Mouse (Mus musculus) midbrain, embryonic 12.5 days (tissue): ENCODE measurements at regions not wholly inside any gene's neighbourhood (a gene's known extent, or its start where the extent isn't known, plus 50 kb on each side); places are given as distances from the start of the nearest gene placed in this dataset.

ENCODE experiments used
- ATAC-seq: fragments of 200-750 bp; cut with Nextera tagmentation; 2 replicates; pipeline ENCODE4 v1.8.0; 2017; ENCODE audit warnings: low read depth, moderate TSS enrichment, moderate library complexity; ENCODE audit not compliant: low FRiP score
- H3K27ac ChIP-seq: fragments of 300-500 bp; sonication (generic); replicated peaks from 2 replicates; pipeline ENCODE4 v1.5.1; 2016; ENCODE audit warnings: mild to moderate bottlenecking
- H3K27me3 ChIP-seq: fragments of 300-500 bp; sonication (generic); 2 replicates; pipeline ENCODE4 v1.6.1; 2016; ENCODE audit warnings: mild to moderate bottlenecking
- H3K36me3 ChIP-seq: fragments of 300-500 bp; sonication (generic); 2 replicates; pipeline ENCODE4 v1.6.1; 2016
- H3K4me1 ChIP-seq: fragments of 300-500 bp; sonication (generic); 2 replicates; pipeline ENCODE4 v1.6.1; 2016
- H3K4me2 ChIP-seq: fragments of 300-500 bp; sonication (generic); replicated peaks from 2 replicates; pipeline ENCODE4 v1.6.1; 2016; ENCODE audit warnings: mild to moderate bottlenecking, moderate library complexity
- H3K4me3 ChIP-seq: fragments of 300-500 bp; sonication (generic); 2 replicates; pipeline ENCODE4 v1.5.1; 2016; ENCODE audit warnings: mild to moderate bottlenecking
- H3K9ac ChIP-seq: fragments of 300-500 bp; sonication (generic); replicated peaks from 2 replicates; pipeline ENCODE4 v1.6.1; 2016; ENCODE audit warnings: mild to moderate bottlenecking, moderate library complexity
- H3K9me3 ChIP-seq: fragments of 300-500 bp; sonication (generic); 2 replicates; pipeline ENCODE4 v1.6.1; 2016; ENCODE audit warnings: mild to moderate bottlenecking
- WGBS: fragments of 180-500 bp; shearing (Covaris S2); methylation state at CpG from one replicate; pipeline ENCODE4 v1.1.7; 2016; 5-methylcytosine and 5-hydroxymethylcytosine counted together

- ATAC-seq: no peak
- H3K27me3 ChIP-seq: no peaks in the 10 kb centered on the region
- no peak overlapping the region for H3K27ac ChIP-seq
- no peaks in the 10 kb centered on the region for H3K9me3 ChIP-seq
- no peak overlapping the region for H3K4me3 ChIP-seq
- H3K36me3 ChIP-seq: no peaks in the 10 kb centered on the region
- no peak overlapping the region for H3K9ac ChIP-seq
- no peaks in the 10 kb centered on the region for H3K4me1 ChIP-seq
- 87% methylated on average over 5 of the region's 5 CpGs for WGBS
- H3K4me2 ChIP-seq: no peak overlapping the region
Observed at GRCm38 (mm10) chr17:88367876-88368275, 72.6 kb upstream of the Foxn2 start.

DNA sequence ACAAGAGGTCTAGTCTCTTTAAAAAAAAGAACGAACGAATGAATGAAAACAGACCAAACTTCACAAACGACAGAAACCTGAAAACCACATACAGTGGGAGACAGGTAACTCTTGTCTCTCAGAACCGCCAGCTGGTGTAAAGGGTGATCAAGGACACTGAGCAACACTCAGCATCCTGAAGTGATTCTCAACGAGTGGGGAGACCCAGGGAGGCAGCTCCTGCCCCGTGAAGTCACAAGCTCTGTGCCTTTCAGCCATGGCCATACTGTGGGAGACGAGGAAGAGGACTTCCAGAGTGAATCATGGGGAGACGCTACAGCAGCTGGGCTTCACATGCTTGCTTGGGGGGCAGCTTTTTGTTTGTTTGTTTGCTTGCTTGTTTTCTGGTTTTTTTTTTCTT, 70.5 kb upstream of the Foxn2 start:
- Histone ChIP-seq H3K4me2 (no peak overlapping the region), H3K9ac (no peak overlapping the region), H3K4me1 (no peaks in the 10 kb centered on the region), H3K27ac (no peak overlapping the region), H3K27me3 (no peaks in the 10 kb centered on the region), H3K4me3 (no peak overlapping the region), H3K36me3 (no peaks in the 10 kb centered on the region), H3K9me3 (0 out of 2 replicates have a peak, but pooled peaks cover 3% of the 10 kb centered on the region)
- 87% methylated on average over 8 of the region's 8 CpGs for WGBS
- no peak for ATAC-seq

GRCm38 (mm10) chr17:88370676-88371075, 69.8 kb upstream of the Foxn2 start:
- Histone ChIP-seq H3K4me3 (no peak overlapping the region), H3K27me3 (no peaks in the 10 kb centered on the region), H3K9me3 (0 out of 2 replicates have a peak, but pooled peaks cover 3% of the 10 kb centered on the region), H3K27ac (no peak overlapping the region), H3K36me3 (no peaks in the 10 kb centered on the region), H3K4me2 (no peak overlapping the region), H3K9ac (no peak overlapping the region), H3K4me1 (no peaks in the 10 kb centered on the region)
- ATAC-seq: no peak
- WGBS: 81% methylated on average over 9 of the region's 9 CpGs

- H3K4me3 ChIP-seq: no peak overlapping the region
- ATAC-seq: no peak
- no peaks in the 10 kb centered on the region for H3K4me1 ChIP-seq
- H3K36me3 ChIP-seq: no peaks in the 10 kb centered on the region
- 94% methylated on average over 5 of the region's 5 CpGs for WGBS
- H3K9me3 ChIP-seq: peaks cover 5% of the 10 kb centered on the region; the same call in 1 of the 2 replicates
- H3K27ac ChIP-seq: no peak overlapping the region
- no peak overlapping the region for H3K4me2 ChIP-seq
- H3K27me3 ChIP-seq: no peaks in the 10 kb centered on the region
- no peak overlapping the region for H3K9ac ChIP-seq
Observed at GRCm38 (mm10) chr17:88378505-88378904, 62.0 kb upstream of the Foxn2 start.

DNA sequence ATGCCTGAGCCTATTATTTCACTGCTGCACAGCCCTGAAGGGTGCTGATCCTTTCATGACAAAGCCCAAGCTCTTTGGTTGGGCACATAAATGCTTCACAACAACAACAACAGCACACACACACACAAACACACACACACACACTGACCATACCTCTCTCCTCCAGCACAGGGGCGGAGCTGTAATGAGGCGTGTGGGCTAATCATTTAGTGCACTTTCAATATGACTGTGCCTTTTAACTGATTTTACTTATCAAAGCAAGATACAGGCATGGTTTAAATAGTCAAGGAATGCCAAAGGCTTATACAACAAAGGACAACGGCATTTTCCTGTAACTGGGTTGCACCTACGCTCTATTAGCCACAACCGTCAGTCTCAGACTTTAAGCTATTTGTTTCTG, 61.1 kb upstream of the Foxn2 start:
- ATAC-seq: no peak
- 98% methylated on average over 5 of the region's 5 CpGs for WGBS
- no peaks in the 10 kb centered on the region for H3K36me3 ChIP-seq
- H3K9ac ChIP-seq: no peak overlapping the region
- no peaks in the 10 kb centered on the region for H3K27me3 ChIP-seq
- no peak overlapping the region for H3K27ac ChIP-seq
- H3K4me1 ChIP-seq: no peaks in the 10 kb centered on the region
- H3K4me2 ChIP-seq: no peak overlapping the region
- H3K9me3 ChIP-seq: peaks cover 2% of the 10 kb centered on the region; the same call in 1 of the 2 replicates
- no peak overlapping the region for H3K4me3 ChIP-seq

DNA sequence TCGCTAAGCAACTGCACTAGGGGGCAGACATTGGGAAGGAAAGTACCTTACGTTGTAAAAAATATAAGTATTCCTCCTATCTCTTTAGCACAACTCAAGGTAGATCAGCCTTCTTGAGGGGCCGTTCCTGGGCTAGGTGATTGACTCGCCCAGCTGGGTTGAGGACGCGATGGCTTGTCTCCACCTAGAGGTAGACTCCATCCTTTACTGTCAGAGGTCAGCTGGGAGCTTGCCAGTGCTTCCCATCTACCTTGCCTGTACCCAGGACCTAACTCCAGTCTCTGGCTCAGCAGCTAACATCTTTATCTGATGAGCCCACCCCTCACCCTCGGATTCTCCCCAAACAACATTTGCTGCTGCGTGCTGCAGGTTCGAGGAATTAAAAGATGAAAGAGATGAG, 59.4 kb upstream of the Foxn2 start:
- 0 out of 2 replicates have a peak, but pooled peaks cover 7% of the 10 kb centered on the region for H3K27me3 ChIP-seq
- H3K9me3 ChIP-seq: peaks cover 2% of the 10 kb centered on the region; the same call in 1 of the 2 replicates
- H3K27ac ChIP-seq: no peak overlapping the region
- H3K9ac ChIP-seq: no peak overlapping the region
- no peak for ATAC-seq
- H3K4me1 ChIP-seq: no peaks in the 10 kb centered on the region
- H3K4me2 ChIP-seq: no peak overlapping the region
- H3K4me3 ChIP-seq: no peak overlapping the region
- no peaks in the 10 kb centered on the region for H3K36me3 ChIP-seq
- 67% methylated on average over 9 of the region's 9 CpGs for WGBS

- Histone ChIP-seq H3K4me2 (no peak overlapping the region), H3K36me3 (no peaks in the 10 kb centered on the region), H3K4me1 (no peaks in the 10 kb centered on the region), H3K4me3 (no peak overlapping the region), H3K9ac (no peak overlapping the region), H3K9me3 (peaks cover 2% of the 10 kb centered on the region; the same call in 1 of the 2 replicates), H3K27ac (no peak overlapping the region), H3K27me3 (0 out of 2 replicates have a peak, but pooled peaks cover 10% of the 10 kb centered on the region)
- ATAC-seq: no peak
- WGBS: 86% methylated on average over 4 of the region's 4 CpGs
Observed at GRCm38 (mm10) chr17:88383447-88383846, 57.1 kb upstream of the Foxn2 start.

DNA sequence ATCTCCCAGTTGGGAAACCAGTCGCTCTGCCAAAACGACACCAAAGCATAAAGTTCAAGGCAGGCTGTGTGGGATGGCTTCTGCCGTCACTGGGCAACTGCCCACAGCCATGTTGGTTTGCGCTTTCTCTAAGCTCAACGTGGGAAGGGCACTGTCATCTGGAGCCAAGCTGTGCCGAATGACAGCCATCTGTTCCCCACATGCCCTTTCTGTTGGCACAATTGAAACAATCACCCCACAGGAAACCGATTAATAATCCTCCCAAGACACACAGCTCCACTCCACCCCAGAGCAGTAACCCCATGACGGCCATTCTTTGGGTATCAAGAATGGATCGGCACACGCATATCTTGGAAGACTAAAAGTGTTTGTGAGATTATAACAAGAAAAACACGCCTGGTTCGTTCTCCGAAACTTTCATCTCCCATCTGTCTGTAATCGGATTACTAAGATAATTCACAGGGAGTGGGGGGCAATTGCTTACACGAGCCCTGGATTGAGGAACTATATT, 52.0 kb upstream of the Foxn2 start:
- ATAC-seq: peak; percentile 68; the same call in 1 of the 2 replicates
- Histone ChIP-seq H3K9me3 (no peaks in the 10 kb centered on the region), H3K4me1 (no peaks in the 10 kb centered on the region), H3K36me3 (no peaks in the 10 kb centered on the region), H3K4me2 (no peak overlapping the region), H3K4me3 (no peak overlapping the region), H3K27ac (no peak overlapping the region), H3K9ac (no peak overlapping the region), H3K27me3 (0 out of 2 replicates have a peak, but pooled peaks cover 10% of the 10 kb centered on the region)
- 57% methylated on average over 15 of the region's 15 CpGs for whole genome bisulfite sequencing

- WGBS: 80% methylated on average over 14 of the region's 14 CpGs
- H3K4me3 ChIP-seq: no peak overlapping the region
- 0 out of 2 replicates have a peak, but pooled peaks cover 10% of the 10 kb centered on the region for H3K27me3 ChIP-seq
- no peaks in the 10 kb centered on the region for H3K9me3 ChIP-seq
- H3K27ac ChIP-seq: no peak overlapping the region
- H3K4me2 ChIP-seq: no peak overlapping the region
- no peaks in the 10 kb centered on the region for H3K36me3 ChIP-seq
- no peak for ATAC-seq
- no peak overlapping the region for H3K9ac ChIP-seq
- no peaks in the 10 kb centered on the region for H3K4me1 ChIP-seq
Observed at GRCm38 (mm10) chr17:88389668-88390461, 50.6 kb upstream of the Foxn2 start.
